Mouse (Mus musculus): ENCODE results near the gene Sf3b6.

Gene Sf3b6

GRCm38 (mm10) chr12:4840741-4841140, 23.4 kb downstream of the Sf3b6 start:
- WGBS: 3% methylated on average over 11 of the region's 11 CpGs

DNA sequence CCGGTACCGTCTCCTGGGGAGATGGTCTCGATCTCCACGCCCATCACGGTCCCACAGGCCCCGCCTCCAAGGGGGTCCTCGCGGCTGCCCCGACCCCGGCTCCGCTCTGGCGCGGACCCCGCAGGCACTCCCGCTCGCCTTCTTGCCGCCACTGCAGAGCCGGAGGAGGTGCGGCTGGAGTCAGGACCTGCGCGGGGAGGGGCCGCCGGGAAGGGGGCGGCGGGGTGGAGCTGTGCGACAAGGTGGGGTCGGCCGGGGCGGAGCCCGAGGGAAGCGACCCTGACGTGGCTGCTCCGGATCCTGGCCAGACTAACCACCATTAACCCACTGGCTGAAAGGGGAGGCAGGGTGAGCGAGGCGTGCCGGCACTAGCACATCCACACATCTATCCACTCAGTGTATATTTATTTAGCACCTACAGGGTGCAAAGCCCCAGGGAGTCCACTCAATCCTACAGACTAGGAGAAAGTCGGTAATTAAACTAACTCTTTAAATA, 24.1 kb downstream of the Sf3b6 start, which contains the start of gene Fkbp1b:
TSS of gene Fkbp1b (minus strand) at position 200 of the 496 bp plus-strand sequence.
- 2% methylated on average over 37 of the region's 37 CpGs for WGBS

- WGBS: 89% methylated on average over 8 of the region's 8 CpGs
These were observed 25.1 kb downstream of the Sf3b6 start for GRCm38 (mm10) chr12:4842456-4842855.

DNA sequence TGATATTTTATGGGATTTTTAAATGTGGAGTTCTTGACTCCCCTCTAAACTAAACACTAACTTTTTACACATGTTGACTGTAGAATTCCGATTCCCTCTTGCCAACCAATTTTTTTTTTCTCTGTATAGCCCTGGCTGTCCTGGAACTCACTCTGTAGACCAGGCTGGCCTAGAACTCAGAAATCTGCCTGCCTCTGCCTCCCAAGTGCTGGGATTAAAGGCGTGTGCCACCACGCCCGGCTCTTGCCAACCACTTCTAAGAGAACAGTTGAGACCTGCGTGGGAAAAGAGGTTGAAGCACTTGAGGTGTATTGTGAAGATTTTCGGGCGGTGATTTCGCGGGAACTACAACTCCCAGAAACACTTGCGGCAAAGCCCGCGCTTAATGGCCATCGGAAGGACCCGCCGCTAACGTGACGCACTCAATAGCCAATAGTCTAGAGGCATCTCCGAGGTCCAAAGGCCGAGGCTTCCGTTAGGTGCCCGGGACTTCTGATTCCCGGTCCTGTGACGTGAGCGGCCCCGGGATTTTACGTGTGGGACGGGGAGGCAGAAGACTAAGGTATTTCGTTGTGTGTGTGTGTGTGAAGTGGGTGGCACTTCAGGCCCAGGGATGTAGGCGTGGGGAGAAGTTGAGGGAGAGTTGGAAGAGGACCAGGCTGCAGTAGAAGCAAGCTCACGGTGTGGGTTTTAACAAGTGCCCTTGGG, 25.7 kb downstream of the Sf3b6 start, which contains the start of gene Wdcp:
TSS of gene Wdcp (plus strand) at position 414 of the 708 bp plus-strand sequence.
- WGBS: under 1% methylated on average over 30 of the region's 30 CpGs

GRCm38 (mm10) chr12:4843741-4844140, 26.4 kb downstream of the Sf3b6 start:
- under 1% methylated on average over 12 of the region's 12 CpGs for WGBS

GRCm38 (mm10) chr12:4856160-4856559, 38.8 kb downstream of the Sf3b6 start:
- WGBS: 98% methylated on average over 5 of the region's 5 CpGs

- WGBS: 94% methylated on average over 2 of the region's 2 CpGs
These were observed 39.5 kb downstream of the Sf3b6 start for GRCm38 (mm10) chr12:4856834-4857233.

DNA sequence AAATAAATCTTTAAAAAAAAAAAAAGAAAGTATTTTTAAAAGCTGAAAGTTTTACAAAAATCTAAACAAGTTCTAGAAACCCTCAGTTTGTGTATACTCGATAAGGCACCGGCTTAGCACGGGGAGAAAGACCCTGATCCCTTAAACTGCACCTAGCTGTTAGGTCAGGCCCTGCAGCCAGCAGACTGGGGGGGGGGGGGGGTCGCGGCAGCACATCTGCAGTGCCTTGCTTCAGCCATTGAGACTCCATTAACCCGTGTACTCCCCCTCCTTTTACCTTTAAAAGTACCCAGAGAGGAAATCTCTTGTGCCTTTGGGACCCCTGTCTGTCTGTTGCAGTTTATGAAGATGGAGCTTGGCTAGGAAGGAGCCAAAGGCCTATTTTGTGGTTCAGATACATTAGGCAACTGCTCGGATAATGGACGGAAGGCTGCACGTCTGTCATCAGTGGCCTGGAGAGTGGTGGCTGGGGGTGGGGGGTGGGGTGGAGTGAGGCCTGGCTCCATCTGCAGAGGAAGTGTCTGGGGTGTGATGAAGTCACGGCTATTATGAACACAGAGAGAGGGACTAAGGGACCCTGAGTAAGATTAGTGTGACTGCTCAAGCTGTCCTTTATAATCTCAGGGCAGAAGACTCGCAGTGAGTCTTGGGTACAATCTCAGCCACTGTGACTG, 42.0 kb downstream of the Sf3b6 start:
- WGBS: 66% methylated on average over 11 of the region's 11 CpGs

GRCm38 (mm10) chr12:4862672-4863071, 45.3 kb downstream of the Sf3b6 start:
- 93% methylated on average over 4 of the region's 4 CpGs for WGBS

DNA sequence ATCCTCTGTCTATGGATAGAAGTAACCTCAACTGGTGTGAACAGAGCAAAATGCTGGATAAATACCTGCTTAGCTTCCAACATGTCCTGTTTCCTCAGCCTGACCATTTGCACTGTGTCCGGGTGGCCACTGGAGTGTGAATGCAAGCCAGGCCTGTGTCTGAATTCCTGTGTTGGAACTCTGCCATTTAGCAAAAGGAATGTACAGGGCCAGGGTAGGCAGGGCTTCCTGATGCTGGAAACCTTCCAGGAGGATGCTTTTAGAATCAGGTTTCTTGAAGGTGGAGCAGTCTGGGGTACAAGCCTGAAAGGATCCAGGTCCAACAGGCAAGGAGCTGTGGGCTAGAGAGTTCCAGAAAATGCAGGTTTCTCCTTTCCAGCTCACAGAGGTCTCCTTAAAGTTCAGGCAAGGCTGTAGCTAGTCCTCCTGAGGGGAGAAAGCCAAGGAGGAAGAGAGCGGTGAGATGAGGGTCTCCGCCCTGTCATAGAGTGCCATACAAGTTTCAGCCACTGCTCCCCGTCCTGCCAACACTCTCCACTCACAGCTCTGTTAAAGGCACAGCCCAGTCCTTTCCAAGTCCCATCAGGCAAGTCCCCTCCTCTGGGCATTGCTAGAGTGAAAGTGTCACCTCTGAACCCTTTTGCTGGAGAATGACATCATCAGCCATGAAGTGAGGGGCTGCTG, 46.5 kb downstream of the Sf3b6 start:
- 69% methylated on average over 4 of the region's 4 CpGs for WGBS

DNA sequence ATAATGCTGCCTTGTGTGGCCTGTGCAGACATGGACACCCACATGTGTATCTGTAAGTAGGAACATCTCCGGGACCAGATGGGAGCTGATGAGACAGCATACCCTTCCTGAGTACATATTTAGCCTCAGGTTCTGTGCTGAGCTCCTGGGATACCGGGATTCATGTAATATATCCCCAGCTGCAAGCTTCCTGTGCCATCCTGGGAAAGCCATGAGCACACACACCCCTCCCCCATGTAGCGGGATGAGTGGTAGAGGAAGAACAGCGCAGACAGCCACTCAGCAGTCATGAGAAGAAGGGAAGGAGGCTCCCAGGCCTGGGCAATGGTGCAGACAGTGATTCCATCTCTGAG, 47.0 kb downstream of the Sf3b6 start:
- WGBS: 43% methylated on average over 4 of the region's 4 CpGs

DNA sequence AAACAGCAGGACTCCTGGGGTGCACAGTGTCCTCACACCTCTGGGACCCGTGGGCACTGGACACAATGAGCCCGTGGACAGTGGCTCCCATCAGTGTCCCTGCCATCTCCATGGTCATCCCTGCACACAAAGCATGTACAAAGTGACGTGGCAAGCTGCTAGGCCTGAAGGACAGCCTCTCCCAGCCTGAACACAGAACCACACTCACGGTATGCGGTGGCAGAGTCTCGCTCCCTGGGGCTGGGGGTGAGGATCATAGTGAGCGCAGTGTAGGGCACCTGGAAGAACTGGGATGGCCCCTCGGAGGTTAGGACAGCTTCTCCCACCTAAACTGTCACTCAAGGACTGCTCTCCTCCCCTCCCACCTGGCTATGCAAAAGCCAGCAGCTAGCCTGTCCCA, 51.6 kb downstream of the Sf3b6 start:
- WGBS: 92% methylated on average over 8 of the region's 8 CpGs

DNA sequence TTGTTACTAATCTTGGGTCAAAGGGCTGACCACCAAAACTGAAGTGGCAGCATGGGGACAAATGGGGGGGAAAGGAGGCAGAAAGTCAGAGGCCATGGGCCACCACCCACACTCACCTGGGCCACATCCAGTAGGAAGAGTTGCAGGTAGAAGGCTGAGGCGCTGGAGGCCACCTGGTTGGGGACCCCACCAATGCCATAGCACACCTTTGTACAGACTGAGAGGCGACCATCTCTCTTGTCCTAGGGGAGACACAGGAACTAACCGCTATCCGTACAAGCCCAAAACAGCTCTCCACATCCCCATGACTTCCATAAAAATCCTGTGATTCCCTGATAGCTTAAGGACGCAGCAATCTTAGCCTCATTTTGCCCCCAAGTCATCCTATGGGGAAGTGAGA, 53.9 kb downstream of the Sf3b6 start:
- WGBS: 94% methylated on average over 5 of the region's 5 CpGs

DNA sequence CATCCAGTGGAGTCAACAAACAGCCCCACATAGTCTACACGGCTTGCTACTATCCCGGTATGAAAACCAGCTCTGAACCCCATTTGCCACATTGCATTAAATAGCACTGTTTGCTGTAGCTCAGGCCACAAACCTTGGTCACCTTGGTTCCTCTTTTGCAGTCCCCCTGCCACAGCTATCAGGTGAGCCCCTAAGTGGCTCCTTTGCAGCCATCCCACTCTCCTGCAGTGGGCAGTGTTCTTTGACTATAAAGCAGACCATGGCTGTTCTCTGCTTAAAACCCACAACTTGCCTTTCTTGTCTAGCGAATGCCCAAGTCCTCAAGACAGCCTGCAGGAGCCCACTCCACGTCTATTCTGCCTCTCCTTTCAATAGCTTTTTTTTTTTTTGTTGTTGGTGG, 54.9 kb downstream of the Sf3b6 start:
- WGBS: 67% methylated on average over 4 of the region's 4 CpGs

DNA sequence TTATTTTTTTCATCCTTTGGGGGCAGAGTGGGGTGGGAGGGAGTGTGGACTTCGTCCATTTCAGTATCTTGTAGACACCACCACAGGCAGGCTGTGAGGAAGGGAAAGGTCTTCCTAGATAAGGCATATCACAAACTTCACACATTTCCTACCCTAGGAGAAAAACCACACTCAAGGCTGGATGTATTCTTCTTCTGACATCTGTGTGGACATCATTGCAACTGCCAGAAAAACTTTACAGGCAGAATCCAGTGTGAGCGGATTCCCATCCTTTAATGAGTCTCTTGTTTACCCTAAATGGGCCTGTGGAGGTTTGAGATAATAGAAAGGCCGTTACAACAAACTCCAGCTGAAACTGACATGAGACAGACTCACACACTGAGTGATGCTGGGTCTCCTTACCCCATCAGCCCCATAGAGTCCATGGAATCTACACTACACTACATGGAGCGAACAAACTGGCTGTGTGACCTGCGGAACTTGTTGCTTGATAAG, 55.7 kb downstream of the Sf3b6 start:
- WGBS: 81% methylated on average over 5 of the region's 5 CpGs

DNA sequence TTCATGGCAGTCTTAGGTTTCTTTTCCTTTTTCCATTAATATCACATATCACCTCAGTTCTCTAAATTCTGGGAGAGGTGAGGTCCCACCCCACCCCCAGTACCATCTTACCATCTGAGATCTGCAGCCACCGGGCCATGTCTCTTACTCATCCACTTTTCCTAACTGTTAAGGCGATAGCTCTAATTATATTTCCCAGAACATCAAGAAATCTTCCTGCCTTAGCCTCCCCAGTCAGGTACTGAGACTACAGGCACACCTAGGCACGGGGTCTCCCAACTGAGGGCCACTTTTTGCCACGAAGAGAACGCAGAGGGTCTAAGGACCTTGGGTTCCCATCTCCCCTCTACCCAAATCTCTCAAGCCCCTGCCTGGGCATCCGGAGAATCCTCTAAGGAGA, 56.2 kb downstream of the Sf3b6 start:
- 74% methylated on average over 6 of the region's 6 CpGs for WGBS

GRCm38 (mm10) chr12:4874161-4874927, 57.0 kb downstream of the Sf3b6 start, which contains the start of gene Mfsd2b:
Mfsd2b (minus strand) TSS chr12:4874359.
- WGBS: 2% methylated on average over 24 of the region's 24 CpGs

DNA sequence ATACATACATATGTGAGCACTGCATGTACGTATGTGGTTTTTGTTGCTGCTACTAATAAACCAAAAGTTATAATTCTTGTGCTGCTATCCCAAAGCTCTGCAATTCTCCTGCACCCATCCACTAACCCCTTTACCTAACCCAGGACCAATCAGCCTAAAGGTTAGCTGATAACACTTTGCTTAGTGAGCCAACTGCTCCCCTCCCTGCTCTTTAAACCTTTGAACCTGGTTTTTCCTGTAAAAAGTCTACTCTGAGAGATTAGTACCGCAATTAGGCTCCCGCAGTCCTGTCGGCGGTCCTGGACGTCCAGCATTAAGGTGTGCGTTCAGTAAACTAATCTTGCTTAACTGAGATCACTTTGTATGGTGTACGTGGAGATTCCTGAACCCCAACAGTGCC, 58.3 kb downstream of the Sf3b6 start:
- 90% methylated on average over 8 of the region's 8 CpGs for WGBS

Measured in cerebral cortex, adult 2 months (tissue).